Mouse (Mus musculus): ENCODE measurements around the gene Kazn. TPM values are rescaled to one million over a fixed set of nuclear protein-coding genes. Genes with fewer than 3 reads are reported as not detected.

The Kazn gene
- total and polyA plus RNA-seq, 3 experiments: 1.3 to 9.7 (median 4.2) TPM

- H3K4me3 ChIP-seq (replicated peaks in 1 of 3; ENCODE audit: low read depth in 2 of 3, low read length in 2 of 3, poor library complexity in 1 of 3): peak within 1 kb of the TSS; percentile 41 to 56 (median 55)
- peaks cover 17 to 57% of the 10 kb centered on the region in 2 experiments for H3K4me1 ChIP-seq (ENCODE audit: control insufficient read depth in 1 of 2, insufficient read depth in 2 of 2)
- H3K27me3 ChIP-seq (replicated peaks): peaks cover 33% of the 10 kb centered on the region
- no peaks in the 10 kb centered on the region for H3K79me2 ChIP-seq (replicated peaks; ENCODE audit: control insufficient read depth, extremely low read depth, insufficient read depth, poor library complexity, severe bottlenecking)
- H3K36me3 ChIP-seq (replicated peaks in 1 of 2; ENCODE audit: control insufficient read depth in 1 of 2, insufficient read depth in 1 of 2, low read length in 1 of 2): no peaks in the 10 kb centered on the region
- DNase-seq (ENCODE audit: extremely low read depth): no peak
- in situ Hi-C loops (cut with MboI; ENCODE audit: low pct_ligation_motif_present, low pct_unique_long_range_greater_than_20kb, low sequenced_read_pairs): loop anchor here (25.0 kb wide), 1 partner anchor 672 kb away; the partner anchor contains the start of genes Clcnkb and Hspb7
- TF ChIP-seq UBTF (IDR thresholded peaks at IDR 0.05; ENCODE audit: low read depth, low read length) (no peak), MAFK (IDR thresholded peaks at IDR 0.05; ENCODE audit: insufficient replicate concordance, low read length) (no peak), CTCF (conservative IDR thresholded peaks at IDR 0.05 in 1 of 2, IDR thresholded peaks at IDR 0.05 in 1 of 2; ENCODE audit: low read depth in 2 of 2, low read length in 2 of 2) (peak in 1 of 2 experiments; percentile 19; a peak in 1 of 4 replicates), IRF4 (IDR thresholded peaks at IDR 0.05; ENCODE audit: low read depth, low read length) (no peak), POLR2A (IDR thresholded peaks at IDR 0.05; ENCODE audit: low read depth, low read length) (peak; percentile 40; the same call in 1 of the 2 replicates), BHLHE40 (IDR thresholded peaks at IDR 0.05; ENCODE audit: low read depth, low read length) (no peak), ZC3H11A (IDR thresholded peaks at IDR 0.05; ENCODE audit: low read depth, low read length) (no peak), NRF1 (IDR thresholded peaks at IDR 0.05; ENCODE audit: low read depth, low read length) (0 out of 2 replicates have a peak, but pooled peaks have one; percentile 23), ZKSCAN1 (IDR thresholded peaks at IDR 0.05; ENCODE audit: borderline replicate concordance, low read depth, low read length) (no peak), RAD21 (IDR thresholded peaks at IDR 0.05; ENCODE audit: low read depth, low read length) (no peak), ETS1 (conservative IDR thresholded peaks at IDR 0.05; ENCODE audit: low read depth, low read length) (no peak), ZNF384 (IDR thresholded peaks at IDR 0.05; ENCODE audit: low read depth, low read length) (no peak), PAX5 (IDR thresholded peaks at IDR 0.05; ENCODE audit: low read length) (no peak), TBP (conservative IDR thresholded peaks at IDR 0.05; ENCODE audit: low read depth, low read length) (no peak)
- no peak within 1 kb of the TSS; the same call in 1 of the 2 replicates for H3K9ac ChIP-seq (ENCODE audit: insufficient read depth, low read depth)
- H3K9me3 ChIP-seq (replicated peaks; ENCODE audit: low read length): peaks cover 3% of the 10 kb centered on the region
- dilution Hi-C loops (cut with MboI; ENCODE audit: extremely low pct_ligation_motif_present, extremely low pct_unique_long_range_greater_than_20kb, low sequenced_read_pairs): no loop called here
- no peak within 1 kb of the TSS for H3K27ac ChIP-seq (ENCODE audit: insufficient read depth, low read depth)
- peak within 1 kb of the TSS; percentile 60 for H3K4me2 ChIP-seq (ENCODE audit: insufficient read depth, low read depth, poor library complexity, severe bottlenecking)
Measured at GRCm38 (mm10) chr4:142084131-142084899, 154.9 kb downstream of the Kazn start, which contains the start of gene Tmem51. Gene Tmem51 (minus strand): TSS chr4:142084304.

- H3K9ac ChIP-seq (ENCODE audit: insufficient read depth, low read depth): no peak overlapping the region; the same call in 1 of the 2 replicates
- in situ Hi-C loops (cut with MboI; ENCODE audit: low pct_ligation_motif_present, low pct_unique_long_range_greater_than_20kb, low sequenced_read_pairs): loop anchor here (25.0 kb wide), 1 partner anchor 671 kb away; the partner anchor contains the start of genes Clcnkb and Hspb7
- 0 out of 2 replicates have a peak, but pooled peaks have one; percentile 47 for TF ChIP-seq MAZ (IDR thresholded peaks at IDR 0.05; ENCODE audit: low read depth, low read length)
- peak; percentile 44; the same call in 1 of the 2 replicates for TF ChIP-seq IRF4 (IDR thresholded peaks at IDR 0.05; ENCODE audit: low read depth, low read length)
- peak; percentile 39 for TF ChIP-seq RAD21 (IDR thresholded peaks at IDR 0.05; ENCODE audit: low read depth, low read length)
- no peak for TF ChIP-seq HCFC1 (IDR thresholded peaks at IDR 0.05; ENCODE audit: low read depth, low read length)
- peak; percentile 42 for TF ChIP-seq SMC3 (IDR thresholded peaks at IDR 0.05; ENCODE audit: low read depth, low read length)
- TF ChIP-seq CTCF (conservative IDR thresholded peaks at IDR 0.05 in 1 of 2, IDR thresholded peaks at IDR 0.05 in 1 of 2; ENCODE audit: low read depth in 2 of 2, low read length in 2 of 2): peak in 1 of 2 experiments; percentile 69; a peak in 2 of 4 replicates
- no peak for TF ChIP-seq PAX5 (IDR thresholded peaks at IDR 0.05; ENCODE audit: low read length)
- H3K4me2 ChIP-seq (ENCODE audit: insufficient read depth, low read depth, poor library complexity, severe bottlenecking): peak overlapping the region; percentile 60
- H3K36me3 ChIP-seq (replicated peaks in 1 of 2; ENCODE audit: control insufficient read depth in 1 of 2, insufficient read depth in 1 of 2, low read length in 1 of 2): no peaks in the 10 kb centered on the region
- dilution Hi-C loops (cut with MboI; ENCODE audit: extremely low pct_ligation_motif_present, extremely low pct_unique_long_range_greater_than_20kb, low sequenced_read_pairs): no loop called here
- H3K9me3 ChIP-seq (replicated peaks; ENCODE audit: low read length): peaks cover 3% of the 10 kb centered on the region
- peak overlapping the region; percentile 35 to 56 (median 55) for H3K4me3 ChIP-seq (replicated peaks in 1 of 3; ENCODE audit: low read depth in 2 of 3, low read length in 2 of 3, poor library complexity in 1 of 3)
- peak; percentile 61 for DNase-seq (ENCODE audit: extremely low read depth)
- H3K79me2 ChIP-seq (replicated peaks; ENCODE audit: control insufficient read depth, extremely low read depth, insufficient read depth, poor library complexity, severe bottlenecking): no peaks in the 10 kb centered on the region
- H3K27ac ChIP-seq (ENCODE audit: insufficient read depth, low read depth): no peak overlapping the region
- H3K27me3 ChIP-seq (replicated peaks): peaks cover 33% of the 10 kb centered on the region
- peaks cover 15 to 60% of the 10 kb centered on the region in 2 experiments for H3K4me1 ChIP-seq (ENCODE audit: control insufficient read depth in 1 of 2, insufficient read depth in 2 of 2)
Measured at GRCm38 (mm10) chr4:142083762-142084130, 155.5 kb downstream of the Kazn start.

Measured in CH12.LX (cell line).